Mouse (Mus musculus) forebrain, postnatal 0 days (tissue): Measurements from ENCODE around the gene Sec16a. TPM values are rescaled to one million over a fixed set of nuclear protein-coding genes. Genes with fewer than 3 reads are reported as not detected.

Experiments
- ATAC-seq: fragments of 200-750 bp; cut with Nextera tagmentation; 2 replicates; pipeline ENCODE4 v1.8.0; 2017; ENCODE audit warnings: mild to moderate bottlenecking, moderate library complexity
- DNase-seq: peaks from one replicate; pipeline ENCODE4 v3.0.0-alpha.2; 2015
- H3K27ac ChIP-seq: fragments of 300-500 bp; sonication (generic); 2 replicates; pipeline ENCODE4 v1.5.1; 2014; ENCODE audit warnings: low read depth, mild to moderate bottlenecking, antibody characterized with exemption, low read length, moderate library complexity, mixed read lengths
- H3K27me3 ChIP-seq: fragments of 300-500 bp; sonication (generic); 2 replicates; pipeline ENCODE4 v1.6.1; 2014; ENCODE audit warnings: mild to moderate bottlenecking, low read length, mixed read lengths; ENCODE audit not compliant: insufficient read depth
- H3K36me3 ChIP-seq: fragments of 300-500 bp; sonication (generic); 2 replicates; pipeline ENCODE4 v1.6.1; 2014; ENCODE audit warnings: mild to moderate bottlenecking, moderate library complexity; ENCODE audit not compliant: insufficient read depth
- H3K4me1 ChIP-seq: fragments of 300-500 bp; sonication (generic); 2 replicates; pipeline ENCODE4 v1.6.1; 2014; ENCODE audit warnings: antibody characterized with exemption; ENCODE audit not compliant: insufficient read depth
- H3K4me2 ChIP-seq: fragments of 300-500 bp; sonication (generic); 2 replicates; pipeline ENCODE4 v1.6.1; 2014; ENCODE audit warnings: low read depth, mild to moderate bottlenecking, moderate library complexity
- H3K4me3 ChIP-seq: fragments of 300-500 bp; sonication (generic); 2 replicates; pipeline ENCODE4 v1.5.1; 2014; ENCODE audit warnings: low read depth, low read length, mixed read lengths
- H3K9ac ChIP-seq: fragments of 300-500 bp; sonication (generic); 2 replicates; pipeline ENCODE4 v1.6.1; 2014; ENCODE audit warnings: mild to moderate bottlenecking
- H3K9me3 ChIP-seq: fragments of 300-500 bp; sonication (generic); 2 replicates; pipeline ENCODE4 v1.6.1; 2016; ENCODE audit warnings: low read length
- CTCF ChIP-seq: sonication (generic); IDR thresholded peaks from 2 replicates; pipeline ENCODE4 v1.5.1; 2016; ENCODE audit warnings: antibody characterized with exemption, control low read depth, low read depth
- whole genome bisulfite sequencing: fragments of 180-500 bp; shearing (Covaris S2); extraction: QIAGEN DNeasy Blood & Tissue Kit; methylation state at CpG from one replicate; pipeline ENCODE4 v1.1.7; 2014; 5-methylcytosine and 5-hydroxymethylcytosine counted together
- polyA plus RNA-seq: library from polyadenylated mRNA; unstranded; fragments of >200 nt; fragmentation: Nextera tagmentation; extraction: Ambion mirVana; gene quantifications from 2 replicates; pipeline ENCODE4 v1.2.1, GENCODE M21; 2015
- total RNA-seq: library from RNA; depleted of rRNA; stranded (reverse); fragments of >200 nt; gene quantifications from 2 replicates; pipeline ENCODE4 v1.2.3, GENCODE M21; 2014

Sec16a gene
- total and polyA plus RNA-seq, 2 experiments from 2014 or later, result 10.9 to 65.6 TPM

- Histone ChIP-seq H3K36me3 (peaks cover 60% of the 10 kb centered on the region), H3K4me1 (peaks cover 16% of the 10 kb centered on the region)
- no peak for ATAC-seq
Observed at GRCm38 (mm10) chr2:26439671-26440070, 5.3 kb downstream of the Sec16a start.

GRCm38 (mm10) chr2:26438373-26438772, 6.6 kb downstream of the Sec16a start:
- 89% methylated on average over 7 of the region's 7 CpGs for WGBS
- Histone ChIP-seq H3K36me3 (peaks cover 71% of the 10 kb centered on the region), H3K4me1 (peaks cover 4% of the 10 kb centered on the region), H3K9ac (0 out of 2 replicates have a peak overlapping the region, but pooled peaks have one; percentile 18), H3K27ac (no peak overlapping the region), H3K27me3 (no peaks in the 10 kb centered on the region), H3K9me3 (no peaks in the 10 kb centered on the region), H3K4me3 (no peak overlapping the region), H3K4me2 (no peak overlapping the region)
- ATAC-seq, result no peak
- DNase-seq, result no peak
- TF ChIP-seq CTCF, result no peak

More at GRCm38 (mm10) chr2:26439671-26440070, 5.3 kb downstream of the Sec16a start:
- no peak for TF ChIP-seq CTCF
- Histone ChIP-seq H3K9me3 (no peaks in the 10 kb centered on the region), H3K27ac (no peak overlapping the region), H3K9ac (no peak overlapping the region), H3K4me2 (no peak overlapping the region), H3K27me3 (no peaks in the 10 kb centered on the region), H3K4me3 (no peak overlapping the region)
- no peak for DNase-seq
- 92% methylated on average over 6 of the region's 6 CpGs for WGBS

GRCm38 (mm10) chr2:26437221-26437620, 7.8 kb downstream of the Sec16a start:
- Histone ChIP-seq H3K36me3 (peaks cover 80% of the 10 kb centered on the region), H3K27me3 (no peaks in the 10 kb centered on the region), H3K4me3 (no peak overlapping the region), H3K4me1 (no peaks in the 10 kb centered on the region), H3K4me2 (no peak overlapping the region), H3K9me3 (no peaks in the 10 kb centered on the region), H3K9ac (no peak overlapping the region), H3K27ac (no peak overlapping the region)
- DNase-seq, result no peak
- no peak for ATAC-seq
- no peak for TF ChIP-seq CTCF
- WGBS, result 72% methylated on average over 4 of the region's 4 CpGs

GRCm38 (mm10) chr2:26434791-26435572, 10.0 kb downstream of the Sec16a start:
- Histone ChIP-seq H3K27me3 (no peaks in the 10 kb centered on the region), H3K9ac (no peak overlapping the region), H3K4me1 (no peaks in the 10 kb centered on the region), H3K4me3 (no peak overlapping the region), H3K27ac (no peak overlapping the region), H3K9me3 (no peaks in the 10 kb centered on the region), H3K4me2 (no peak overlapping the region), H3K36me3 (peaks cover 79% of the 10 kb centered on the region)
- no peak for TF ChIP-seq CTCF
- ATAC-seq (no peak), DNase-seq (no peak)
- 94% methylated on average over 7 of the region's 7 CpGs for WGBS

- no peak for TF ChIP-seq CTCF
- Histone ChIP-seq H3K9me3 (no peaks in the 10 kb centered on the region), H3K36me3 (peaks cover 89% of the 10 kb centered on the region), H3K4me2 (no peak overlapping the region), H3K4me1 (no peaks in the 10 kb centered on the region), H3K9ac (no peak overlapping the region), H3K4me3 (no peak overlapping the region), H3K27ac (no peak overlapping the region), H3K27me3 (no peaks in the 10 kb centered on the region)
- no peak for DNase-seq
- no peak for ATAC-seq
- WGBS, result 95% methylated on average over 5 of the region's 5 CpGs
Observed at GRCm38 (mm10) chr2:26429851-26430250, 15.2 kb downstream of the Sec16a start.

GRCm38 (mm10) chr2:26424541-26424940, 20.5 kb downstream of the Sec16a start:
- no peak for TF ChIP-seq CTCF
- Histone ChIP-seq H3K4me1 (no peaks in the 10 kb centered on the region), H3K4me3 (no peak overlapping the region), H3K36me3 (peaks cover 97% of the 10 kb centered on the region), H3K9me3 (no peaks in the 10 kb centered on the region), H3K4me2 (no peak overlapping the region), H3K9ac (no peak overlapping the region), H3K27me3 (no peaks in the 10 kb centered on the region), H3K27ac (no peak overlapping the region)
- 98% methylated on average over 2 of the region's 2 CpGs for WGBS
- ATAC-seq (no peak), DNase-seq (no peak)

- no peak for ATAC-seq
- no peak overlapping the region for H3K4me3 ChIP-seq
- 81% methylated on average over 1 of the region's 1 CpGs for WGBS
- H3K27ac ChIP-seq, result no peak overlapping the region
- no peaks in the 10 kb centered on the region for H3K9me3 ChIP-seq
- no peaks in the 10 kb centered on the region for H3K4me1 ChIP-seq
- no peak overlapping the region for H3K4me2 ChIP-seq
- H3K9ac ChIP-seq, result no peak overlapping the region
- no peaks in the 10 kb centered on the region for H3K27me3 ChIP-seq
- H3K36me3 ChIP-seq, result peaks cover 95% of the 10 kb centered on the region
- no peak for TF ChIP-seq CTCF
- no peak for DNase-seq
Observed at GRCm38 (mm10) chr2:26423086-26423485, 21.9 kb downstream of the Sec16a start.
